Mouse (Mus musculus): ENCODE measurements around the gene Gtf2i. TPM values are rescaled to one million over a fixed set of nuclear protein-coding genes. Genes with fewer than 3 reads are reported as not detected.
"Not testable (repeated sequence)": the region's sequence is repeated elsewhere in the genome, so short reads cannot be mapped to it uniquely, and the experiment has no call there.

Gtf2i gene
- total RNA-seq (2021), result 100 to 1,000 TPM; 215 to 234 TPM

GRCm38 (mm10) chr5:134314688-134315622 is at the start of gene Gtf2i:
TSS of gene Gtf2i (minus strand) at chr5:134314760.
- DNase-seq, result peak; percentile 95 to 96

GRCm38 (mm10) chr5:134359101-134359500 is 44.5 kb upstream of the Gtf2i start:
- no peak for DNase-seq

- not testable (repeated sequence) for DNase-seq
Measured at GRCm38 (mm10) chr5:134355372-134355771, 40.8 kb upstream of the Gtf2i start.

- DNase-seq, result no peak
Measured at GRCm38 (mm10) chr5:134353117-134353516, 38.6 kb upstream of the Gtf2i start.

GRCm38 (mm10) chr5:134352527-134353001 is 38.0 kb upstream of the Gtf2i start:
- no peak for DNase-seq

- peak in 1 of 2 experiments; percentile 25 for DNase-seq
Measured at GRCm38 (mm10) chr5:134350660-134351059, 36.1 kb upstream of the Gtf2i start.

GRCm38 (mm10) chr5:134347066-134347465 is 32.5 kb upstream of the Gtf2i start:
- DNase-seq, result no peak

- DNase-seq, result no peak
Measured at GRCm38 (mm10) chr5:134345449-134345848, 30.9 kb upstream of the Gtf2i start.

GRCm38 (mm10) chr5:134344076-134344475 is 29.5 kb upstream of the Gtf2i start:
- no peak for DNase-seq

GRCm38 (mm10) chr5:134343530-134343929 is 29.0 kb upstream of the Gtf2i start:
- not testable (repeated sequence) for DNase-seq

- no peak for DNase-seq
Measured at GRCm38 (mm10) chr5:134342503-134343205, 28.1 kb upstream of the Gtf2i start.

GRCm38 (mm10) chr5:134341721-134342120 is 27.2 kb upstream of the Gtf2i start:
- no peak for DNase-seq

- DNase-seq, result no peak
Measured at GRCm38 (mm10) chr5:134341321-134341720, 26.8 kb upstream of the Gtf2i start.

- DNase-seq, result no peak
Measured at GRCm38 (mm10) chr5:134340101-134340522, 25.6 kb upstream of the Gtf2i start.

GRCm38 (mm10) chr5:134337012-134337411 is 22.5 kb upstream of the Gtf2i start:
- DNase-seq, result not testable (repeated sequence)

GRCm38 (mm10) chr5:134332743-134333142 is 18.2 kb upstream of the Gtf2i start:
- no peak for DNase-seq

- DNase-seq, result no peak
Measured at GRCm38 (mm10) chr5:134330082-134330481, 15.5 kb upstream of the Gtf2i start.

- no peak for DNase-seq
Measured at GRCm38 (mm10) chr5:134329311-134329710, 14.8 kb upstream of the Gtf2i start.

- no peak for DNase-seq
Measured at GRCm38 (mm10) chr5:134328482-134329001, 14.0 kb upstream of the Gtf2i start.

- DNase-seq, result no peak
Measured at GRCm38 (mm10) chr5:134325856-134326566, 11.5 kb upstream of the Gtf2i start.

- DNase-seq, result no peak
Measured at GRCm38 (mm10) chr5:134323869-134324268, 9.3 kb upstream of the Gtf2i start.

GRCm38 (mm10) chr5:134323311-134323710 is 8.8 kb upstream of the Gtf2i start:
- DNase-seq, result no peak

All from layer of hippocampus, postnatal 36 days (tissue).